17 mouse cellular contexts compared by ENCODE assay signal in the genomic region with DNA sequence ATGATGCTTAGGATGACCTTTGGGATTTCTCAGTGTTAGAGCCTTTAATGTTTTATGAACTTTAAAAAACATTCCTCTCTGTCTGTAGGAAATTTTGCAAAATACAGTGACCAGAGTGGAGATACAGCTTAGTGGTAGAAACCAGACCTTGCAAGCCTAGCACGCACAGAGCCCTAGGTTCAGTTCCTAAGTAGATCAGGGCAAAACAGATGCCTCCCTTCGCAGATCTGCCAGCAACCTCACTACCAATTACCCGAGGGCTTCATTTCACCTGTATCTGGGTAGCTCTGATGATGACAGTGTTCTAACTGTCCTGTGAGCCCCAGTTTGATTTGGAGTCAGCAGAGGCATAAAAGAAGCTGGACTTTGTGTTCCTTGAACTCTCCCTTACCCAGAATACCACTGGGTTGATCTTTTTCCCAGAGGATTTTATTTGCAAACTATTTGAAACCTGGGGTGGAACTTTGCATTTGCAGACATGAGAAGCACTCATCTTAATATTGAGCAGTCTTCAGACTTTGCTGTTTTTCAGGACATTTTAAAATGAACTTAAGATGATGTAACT.
"Had no signal": no experiment of that assay in that cellular context is flagged by ENCODE, and none has a peak within 500 bp of the region (broad histone marks: within the 10 kb centered on the region; RNA-seq: fewer than 3 reads in every experiment).

No protein-coding gene starts in this region.

- H3K27me3 ChIP-seq: kidney, embryonic 15.5 days; limb, embryonic 12.5 days; liver, embryonic 15.5 days; midbrain, embryonic 13.5 days; neural tube, embryonic 12.5 days had no signal

- H3K27ac ChIP-seq: limb, embryonic 12.5 days; liver, embryonic 15.5 days; neural tube, embryonic 12.5 days had no signal

- H3K4me3 ChIP-seq: kidney, embryonic 15.5 days; limb, embryonic 12.5 days; liver, embryonic 15.5 days; midbrain, embryonic 13.5 days; myocyte; neural tube, embryonic 12.5 days had no signal

- H3K4me2 ChIP-seq: kidney, embryonic 15.5 days; limb, embryonic 12.5 days; liver, embryonic 15.5 days; midbrain, embryonic 13.5 days; neural tube, embryonic 12.5 days had no signal

- H3K9ac ChIP-seq: kidney, embryonic 15.5 days; limb, embryonic 12.5 days; liver, embryonic 15.5 days; midbrain, embryonic 13.5 days; neural tube, embryonic 12.5 days had no signal

- ATAC-seq: intestine, postnatal 0 days; lung, postnatal 0 days; midbrain, embryonic 13.5 days had no signal

- H3K36me3 ChIP-seq: kidney, embryonic 15.5 days; limb, embryonic 12.5 days; liver, embryonic 15.5 days; midbrain, embryonic 13.5 days; neural tube, embryonic 12.5 days had no signal

- H3K9me3 ChIP-seq: kidney, embryonic 15.5 days; limb, embryonic 12.5 days; liver, embryonic 15.5 days; midbrain, embryonic 13.5 days; neural tube, embryonic 12.5 days had no signal

- DNase-seq: kidney, postnatal 4 days; liver; lung, adult 2 months; lung, postnatal 36 days; retina, postnatal 1 day; right cerebral cortex, postnatal 4 days; spleen, adult 18-20 months; thymus, adult 18-20 months; thymus, postnatal 25 days had no signal
